Mouse (Mus musculus) myocyte (in vitro differentiated cells): ENCODE measurements around the gene Fam210b.

Experiments
- E2F4 ChIP-seq: IDR thresholded peaks from one replicate; pipeline ENCODE4 v1.6.1; 2011; ENCODE audit warnings: mild to moderate bottlenecking, control low read depth, moderate library complexity; ENCODE audit not compliant: insufficient read depth
- MAX ChIP-seq: IDR thresholded peaks from one replicate; pipeline ENCODE4 v1.6.1; 2011; ENCODE audit warnings: low read depth, mild to moderate bottlenecking, control low read depth
- POLR2AphosphoS2 ChIP-seq: IDR thresholded peaks from one replicate; pipeline ENCODE4 v1.6.1; 2011; ENCODE audit warnings: low read depth, control low read depth; ENCODE audit not compliant: insufficient read length

DNA sequence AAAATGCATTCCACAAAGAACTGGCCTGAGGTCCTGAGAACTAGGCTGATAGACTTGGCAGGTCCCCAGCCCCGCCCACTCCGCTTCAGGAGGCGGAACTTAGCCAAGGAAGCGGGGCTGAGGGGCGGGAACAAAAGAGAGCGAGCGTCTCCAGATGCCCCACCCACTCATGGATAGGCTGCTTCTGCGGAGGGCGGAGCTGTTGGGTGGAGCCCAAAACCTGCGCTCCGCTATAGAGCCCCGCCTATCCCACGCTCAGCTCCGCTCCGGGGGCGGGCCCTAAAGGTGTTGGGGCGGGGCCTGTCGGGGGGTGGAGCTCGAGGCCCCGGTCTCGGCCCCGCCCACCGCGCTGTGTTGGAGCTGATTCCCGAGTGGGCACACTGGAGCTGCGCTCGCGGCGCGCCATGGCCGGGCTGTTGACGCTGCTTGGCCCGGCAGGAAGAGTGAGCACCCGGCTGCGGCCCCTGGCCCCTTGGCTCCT lies at the start of gene Fam210b:
- TF ChIP-seq E2F4 (no peak), POLR2AphosphoS2 (peak; percentile 67), MAX (no peak)
